Mouse (Mus musculus) lung, postnatal 0 days (tissue): ENCODE data around the gene Rps2.

Experiments
- CTCF ChIP-seq: IDR thresholded peaks from 2 replicates; pipeline ENCODE4 v1.5.1; 2016; ENCODE audit warnings: antibody characterized with exemption, mild to moderate bottlenecking
- EP300 ChIP-seq: IDR thresholded peaks from 2 replicates; pipeline ENCODE4 v1.6.1; 2016; ENCODE audit warnings: antibody characterized with exemption, mild to moderate bottlenecking, control low read depth

- TF ChIP-seq CTCF = no peak
- TF ChIP-seq EP300 = no peak
Observed at GRCm38 (mm10) chr17:24751528-24751927, 33.6 kb downstream of the Rps2 start.
